15 mouse cellular contexts compared by ENCODE assay signal in the genomic region with DNA sequence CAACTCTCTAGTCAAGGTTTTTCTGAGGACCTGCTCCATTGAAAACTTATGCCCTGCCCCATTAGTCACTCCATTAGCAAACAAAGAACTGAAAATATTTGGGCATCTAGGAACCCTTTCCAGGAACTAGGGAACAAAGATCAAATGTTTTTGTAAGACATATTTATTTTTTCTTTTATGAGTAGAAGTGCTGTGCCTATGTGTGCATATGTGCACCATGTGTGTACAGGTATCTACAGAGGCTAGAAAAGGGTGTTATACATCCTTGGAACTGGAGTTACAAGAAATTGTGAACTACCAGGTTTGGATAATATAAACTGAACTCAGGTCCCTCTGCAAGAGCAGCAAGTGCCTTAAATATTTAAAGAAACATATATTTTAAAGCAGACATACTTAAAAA.
"Had no signal": no experiment of that assay in that cellular context is flagged by ENCODE, and none has a peak within 500 bp of the region (broad histone marks: within the 10 kb centered on the region; RNA-seq: fewer than 3 reads in every experiment).

No protein-coding gene starts in this region.

- H3K9me3 ChIP-seq: neural tube, embryonic 12.5 days; neural tube, embryonic 13.5 days; neural tube, embryonic 15.5 days had no signal

- DNase-seq: retina, postnatal 1 day; right cerebral cortex, adult 18-20 months; right cerebral cortex, postnatal 14 days; right cerebral cortex, postnatal 25 days; right cerebral cortex, postnatal 4 days; spleen, adult 18-20 months; thymus, adult 18-20 months; thymus, adult 2 months; thymus, postnatal 14 days; thymus, postnatal 25 days; thymus, postnatal 36 days; thymus, postnatal 4 days had no signal

- H3K4me1 ChIP-seq: neural tube, embryonic 12.5 days; neural tube, embryonic 13.5 days; neural tube, embryonic 15.5 days had no signal

- H3K27ac ChIP-seq: neural tube, embryonic 12.5 days; neural tube, embryonic 13.5 days; neural tube, embryonic 15.5 days had no signal

- H3K27me3 ChIP-seq: neural tube, embryonic 12.5 days; neural tube, embryonic 13.5 days; neural tube, embryonic 15.5 days had no signal

- H3K36me3 ChIP-seq: neural tube, embryonic 12.5 days; neural tube, embryonic 13.5 days; neural tube, embryonic 15.5 days had no signal

- H3K4me3 ChIP-seq: neural tube, embryonic 12.5 days; neural tube, embryonic 13.5 days; neural tube, embryonic 15.5 days had no signal

- H3K9ac ChIP-seq: neural tube, embryonic 12.5 days; neural tube, embryonic 13.5 days; neural tube, embryonic 15.5 days had no signal

- H3K4me2 ChIP-seq: neural tube, embryonic 12.5 days; neural tube, embryonic 13.5 days; neural tube, embryonic 15.5 days had no signal
